Mouse (Mus musculus) myocyte (in vitro differentiated cells): Measurements from ENCODE around the gene Fzr1.

Experiments
- CEBPB ChIP-seq: IDR thresholded peaks from 2 replicates; pipeline ENCODE4 v1.6.1; 2011; ENCODE audit warnings: mild to moderate bottlenecking, moderate library complexity; ENCODE audit not compliant: poor library complexity, insufficient read depth, severe bottlenecking
- E2F4 ChIP-seq: IDR thresholded peaks from one replicate; pipeline ENCODE4 v1.6.1; 2011; ENCODE audit warnings: mild to moderate bottlenecking, control low read depth, moderate library complexity; ENCODE audit not compliant: insufficient read depth
- MAX ChIP-seq: IDR thresholded peaks from one replicate; pipeline ENCODE4 v1.6.1; 2011; ENCODE audit warnings: low read depth, mild to moderate bottlenecking, control low read depth
- MYOD1 ChIP-seq, 3 experiments: IDR thresholded peaks; one replicate each; pipeline ENCODE4 v1.6.1; 2011; ENCODE audit warnings: control low read depth in 2 of 3, low read depth in 2 of 3, mild to moderate bottlenecking in 2 of 3, moderate library complexity in 1 of 3; ENCODE audit not compliant: insufficient read length in 2 of 3, control insufficient read depth in 1 of 3
- MYOG ChIP-seq, 3 experiments: IDR thresholded peaks; one replicate each; pipeline ENCODE4 v1.6.1; 2011; ENCODE audit warnings: control low read depth in 2 of 3, low read depth in 2 of 3, mild to moderate bottlenecking in 2 of 3; ENCODE audit not compliant: insufficient read length in 2 of 3, control insufficient read depth in 1 of 3, insufficient read depth in 1 of 3
- POLR2A ChIP-seq: IDR thresholded peaks from one replicate; pipeline ENCODE4 v1.6.1; 2011; ENCODE audit warnings: low read depth, mild to moderate bottlenecking, control low read depth, moderate library complexity; ENCODE audit not compliant: insufficient read length
- POLR2AphosphoS2 ChIP-seq: IDR thresholded peaks from one replicate; pipeline ENCODE4 v1.6.1; 2011; ENCODE audit warnings: low read depth, control low read depth; ENCODE audit not compliant: insufficient read length
- REST ChIP-seq: IDR thresholded peaks from one replicate; pipeline ENCODE4 v1.6.1; 2011; ENCODE audit warnings: mild to moderate bottlenecking, control low read depth, moderate library complexity; ENCODE audit not compliant: insufficient read depth, insufficient read length
- SRF ChIP-seq: IDR thresholded peaks from one replicate; pipeline ENCODE4 v1.6.1; 2011; ENCODE audit warnings: low read depth; ENCODE audit not compliant: control insufficient read depth, insufficient read length
- TCF12 ChIP-seq: IDR thresholded peaks from one replicate; pipeline ENCODE4 v1.6.1; 2011; ENCODE audit warnings: mild to moderate bottlenecking, control low read depth; ENCODE audit not compliant: poor library complexity, insufficient read depth, severe bottlenecking
- USF1 ChIP-seq: IDR thresholded peaks from one replicate; pipeline ENCODE4 v1.6.1; 2011; ENCODE audit warnings: low read depth, mild to moderate bottlenecking, control low read depth, moderate library complexity

GRCm38 (mm10) chr10:81402227-81402765 is 24.0 kb upstream of the Fzr1 start:
- TF ChIP-seq POLR2A: no peak
- TF ChIP-seq E2F4: no peak
- TF ChIP-seq TCF12: no peak
- no peak for TF ChIP-seq MAX
- TF ChIP-seq MYOG (IDR thresholded peaks at IDR 0.05; ENCODE audit: control insufficient read depth in 1 of 3, insufficient read depth in 1 of 3, insufficient read length in 2 of 3, low read depth in 2 of 3): no peak
- TF ChIP-seq CEBPB: no peak
- TF ChIP-seq POLR2AphosphoS2: no peak
- no peak for TF ChIP-seq SRF
- no peak for TF ChIP-seq USF1
- no peak for TF ChIP-seq MYOD1 (IDR thresholded peaks at IDR 0.05; ENCODE audit: control insufficient read depth in 1 of 3, insufficient read length in 2 of 3, low read depth in 2 of 3)
- TF ChIP-seq REST: no peak
